Mouse (Mus musculus) brain, embryonic 18.5 days (tissue): ENCODE measurements at regions not wholly inside any gene's neighbourhood (a gene's known extent, or its start where the extent isn't known, plus 50 kb on each side); places are given as distances from the start of the nearest gene placed in this dataset.

Experiments
- DNase-seq: peaks from one replicate; pipeline ENCODE4 v3.0.0-alpha.2; 2012; ENCODE audit warnings: low read depth, low spot score

DNA sequence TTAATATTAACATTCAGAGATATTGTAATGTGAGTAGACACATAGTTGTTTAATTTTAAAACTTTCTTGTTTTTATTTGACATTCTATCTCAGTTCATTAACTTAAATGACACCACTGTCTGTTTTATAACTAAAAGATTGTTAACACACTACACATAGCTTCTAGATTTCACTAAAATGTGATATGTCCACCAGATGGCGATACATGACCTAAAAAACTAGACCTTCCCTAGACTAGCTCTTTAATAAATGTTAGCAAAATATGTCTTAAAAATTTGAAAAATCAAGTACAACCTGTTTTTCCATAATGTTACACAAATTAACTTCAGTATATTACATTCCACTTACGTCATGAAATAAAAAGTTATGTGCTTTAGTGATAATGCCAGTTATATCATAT lies 1398.8 kb upstream of the Cdh9 start:
- peak; percentile 57 for DNase-seq

DNA sequence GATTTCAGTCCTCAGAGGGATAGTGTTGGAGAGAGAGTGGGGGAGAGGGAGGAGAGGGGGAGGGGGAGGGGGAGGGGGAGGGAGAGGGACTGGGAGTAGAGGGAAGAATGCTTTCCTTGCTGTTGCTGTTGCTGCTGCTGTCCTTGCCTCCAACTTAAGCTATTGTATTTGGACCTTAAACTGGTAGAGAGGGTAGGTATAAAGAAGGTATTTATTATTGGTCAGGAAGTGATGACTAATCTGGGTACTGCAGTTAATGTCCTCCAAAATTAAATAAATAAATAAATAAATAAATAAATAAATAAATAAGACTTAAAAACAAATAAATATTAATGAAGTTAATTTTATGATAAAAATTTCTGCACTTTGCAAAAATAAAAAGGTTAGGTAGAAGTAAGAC lies 1396.6 kb upstream of the Cdh9 start:
- DNase-seq, result no peak

DNA sequence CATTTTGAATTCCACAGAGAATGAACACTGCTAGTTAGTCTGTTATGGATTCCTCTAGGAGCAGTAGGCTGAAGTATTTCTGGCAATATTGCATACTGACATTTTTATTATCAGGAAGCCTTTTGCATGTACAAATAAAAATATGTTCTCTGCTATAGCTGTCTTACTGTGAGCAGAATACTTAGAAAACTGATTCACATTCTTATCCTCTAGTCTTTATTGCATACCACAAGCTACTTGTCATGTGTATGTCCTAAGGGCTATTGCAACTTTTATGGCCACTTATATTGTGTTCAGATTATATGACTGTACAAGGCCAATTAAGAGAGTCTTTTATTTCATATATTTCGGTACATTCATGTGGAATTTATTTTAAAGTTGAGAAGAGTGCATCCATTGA lies 1366.7 kb upstream of the Cdh9 start:
- DNase-seq, result no peak

DNA sequence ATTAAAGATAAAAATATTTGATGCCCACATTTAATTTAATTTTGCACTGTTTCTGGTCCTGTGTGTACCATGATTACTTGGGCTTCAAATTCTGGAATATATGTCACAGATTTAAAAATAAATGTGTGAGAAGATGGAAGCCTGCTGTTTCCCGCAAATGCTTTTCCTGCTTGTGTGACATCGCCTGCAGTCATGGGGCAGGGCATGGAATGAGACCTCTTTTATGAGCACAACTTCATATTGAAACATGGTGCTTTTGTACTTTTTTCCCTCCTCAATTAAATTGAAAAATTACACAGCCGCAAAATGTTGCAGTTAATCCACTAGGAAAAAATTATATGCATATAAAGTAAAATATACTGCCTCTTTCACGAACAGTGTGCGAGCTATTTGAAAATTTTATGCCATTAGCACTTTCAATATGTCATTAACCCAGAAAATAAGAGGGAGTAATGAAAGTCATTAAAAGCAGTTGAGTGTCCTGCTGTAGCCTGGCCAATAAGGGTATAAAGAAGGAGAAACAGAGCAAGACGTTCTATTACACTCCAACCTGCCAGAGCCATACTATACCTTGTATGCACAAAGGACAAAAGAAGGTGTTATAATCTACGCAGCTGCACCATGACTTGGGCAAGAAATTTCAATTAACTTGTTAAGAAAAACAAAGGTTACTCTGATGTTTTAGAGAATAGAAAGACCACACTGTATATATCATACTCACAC lies 1336.1 kb upstream of the Cdh9 start:
- no peak for DNase-seq
